8 mouse cellular contexts compared by ENCODE assay signal in genomic region chr5:121627871-121628270, GRCm38 (mm10). TPM values are rescaled to one million over a fixed set of nuclear protein-coding genes. Genes with fewer than 3 reads are reported as not detected.
DNase-seq lines count a peak whose midpoint lies in the region; ATAC-seq and TF ChIP-seq lines count a peak whose summit lies in the region.

No protein-coding gene starts in this region.

- TF ChIP-seq EP300 in stomach, postnatal 0 days (optimal IDR thresholded peaks at IDR 0.05) = no peak

- no peaks in the 10 kb centered on the region for H3K4me1 ChIP-seq in stomach, postnatal 0 days (replicated peaks; ENCODE audit: control insufficient read depth, insufficient read depth)

- intact Hi-C loops in gastrocnemius, postnatal 36 days (cut with DNase I) = no loop called here

- peak; percentile 43 to 86 for DNase-seq in frontal cortex, adult 2 months (ENCODE audit: extremely low spot score in 1 of 2, low spot score in 1 of 2)
- peak; percentile 71 for DNase-seq in MN1 (ENCODE audit: low spot score)
- DNase-seq in cerebellum, adult 9-10 months = peak; percentile 69
- peak; percentile 68 to 70 for DNase-seq in gastrocnemius, postnatal 36 days
- DNase-seq in layer of hippocampus, postnatal 36 days = peak; percentile 61 to 62
- peak; percentile 69 for DNase-seq in mesoderm, embryonic 11.5 days (ENCODE audit: low read depth, low spot score)
- peak; percentile 73 for DNase-seq in stomach, postnatal 0 days (ENCODE audit: low spot score)

- H3K4me3 ChIP-seq in stomach, postnatal 0 days (ENCODE audit: low read depth, low read length) = no peak overlapping the region

- no peak overlapping the region for H3K4me2 ChIP-seq in stomach, postnatal 0 days (replicated peaks; ENCODE audit: low read depth)

- no peaks in the 10 kb centered on the region for H3K36me3 ChIP-seq in stomach, postnatal 0 days (ENCODE audit: control insufficient read depth, insufficient read depth, low read length)

- no peak; the same call in 1 of the 2 replicates for ATAC-seq in frontal cortex, adult (ENCODE audit: low TSS enrichment)
- ATAC-seq in stomach, postnatal 0 days (ENCODE audit: low FRiP score, low TSS enrichment) = no peak

- TF ChIP-seq CTCF in stomach, postnatal 0 days (IDR thresholded peaks at IDR 0.05; ENCODE audit: low read depth) = peak; percentile 94

- no peak overlapping the region for H3K27ac ChIP-seq in stomach, postnatal 0 days (replicated peaks)

- WGBS in stomach, postnatal 0 days = 0% methylated on average over 1 of the region's 1 CpGs

- no peak overlapping the region for H3K9ac ChIP-seq in stomach, postnatal 0 days (ENCODE audit: low read length)

- H3K27me3 ChIP-seq in stomach, postnatal 0 days (ENCODE audit: control insufficient read depth, insufficient read depth, low read length) = no peaks in the 10 kb centered on the region

- no peaks in the 10 kb centered on the region for H3K9me3 ChIP-seq in stomach, postnatal 0 days (ENCODE audit: control insufficient read depth, low read length)

RNA-seq across cellular contexts. Expression of gene Acad12, which starts 9.1 kb away (rescaled TPM):
- polyA plus RNA-seq in frontal cortex, adult 2 months (2012; rRNA removed) = 4.0 and 4.7 TPM in 2 replicates
- total RNA-seq in gastrocnemius, postnatal 36 days (2021) = 10 to 100 TPM; 21.3 to 22.4 TPM
- 1 to 10 TPM; 6.8 to 7.8 TPM for total RNA-seq in layer of hippocampus, postnatal 36 days (2021)
- 2.3 and 2.6 TPM in 2 replicates for polyA plus RNA-seq in stomach, postnatal 0 days (2015; fragmentation: Nextera tagmentation; extraction: Ambion mirVana)

RNA-seq across cellular contexts. Expression of gene Acad10, which starts 32.4 kb away (rescaled TPM):
- 3.8 and 3.9 TPM in 2 replicates for polyA plus RNA-seq in frontal cortex, adult 2 months (2012; rRNA removed)
- 10 to 100 TPM in 1 of 2 experiments, 1 to 10 TPM in 1; 9.7 to 10.2 TPM for total RNA-seq in gastrocnemius, postnatal 36 days (2021)
- 1 to 10 TPM; 3.7 to 4.1 TPM for total RNA-seq in layer of hippocampus, postnatal 36 days (2021)
- polyA plus RNA-seq in stomach, postnatal 0 days (2015; fragmentation: Nextera tagmentation; extraction: Ambion mirVana) = 3.0 and 4.0 TPM in 2 replicates

RNA-seq across cellular contexts. Expression of gene Brap, which starts 32.5 kb away (rescaled TPM):
- 46.7 and 52.9 TPM in 2 replicates for polyA plus RNA-seq in frontal cortex, adult 2 months (2012; rRNA removed)
- total RNA-seq in gastrocnemius, postnatal 36 days (2021) = 10 to 100 TPM; 30.0 to 31.7 TPM
- 10 to 100 TPM; 63.6 to 65.5 TPM for total RNA-seq in layer of hippocampus, postnatal 36 days (2021)
- 32.2 and 32.5 TPM in 2 replicates for polyA plus RNA-seq in stomach, postnatal 0 days (2015; fragmentation: Nextera tagmentation; extraction: Ambion mirVana)

RNA-seq across cellular contexts. Expression of gene Aldh2, which starts 34.2 kb away (rescaled TPM):
- polyA plus RNA-seq in frontal cortex, adult 2 months (2012; rRNA removed) = 199 and 205 TPM in 2 replicates
- 100 to 1,000 TPM; 112 to 171 TPM for total RNA-seq in gastrocnemius, postnatal 36 days (2021)
- total RNA-seq in layer of hippocampus, postnatal 36 days (2021) = 100 to 1,000 TPM; 111 to 121 TPM
- 136 and 145 TPM in 2 replicates for polyA plus RNA-seq in stomach, postnatal 0 days (2015; fragmentation: Nextera tagmentation; extraction: Ambion mirVana)
